Mouse (Mus musculus): ENCODE data around the gene Rbfox1. TPM values are rescaled to one million over a fixed set of nuclear protein-coding genes. Genes with fewer than 3 reads are reported as not detected.

Gene Rbfox1
- total and polyA plus RNA-seq, 3 experiments: not detected

DNA sequence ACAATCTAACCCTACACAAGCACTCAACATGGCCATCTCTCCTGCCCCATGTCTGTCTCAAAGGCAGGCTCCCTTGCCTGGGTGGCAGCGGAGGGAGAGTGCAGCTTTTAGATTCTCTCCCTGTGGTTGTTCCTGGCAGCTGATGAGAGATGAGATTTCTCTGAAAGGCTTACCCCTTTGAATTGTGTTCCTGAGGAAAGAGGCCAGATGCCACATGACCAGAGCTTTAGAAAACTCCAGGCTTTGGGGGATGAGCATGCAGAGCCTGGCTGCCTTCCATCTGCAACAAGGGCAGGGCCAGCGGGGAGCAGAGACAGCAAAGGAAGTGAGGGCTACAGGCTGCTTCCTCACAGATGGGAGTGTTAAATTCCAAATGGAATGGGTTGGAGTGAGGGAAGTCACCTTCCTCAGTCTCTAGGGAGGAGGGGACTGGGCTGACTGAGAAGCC is 26.7 kb downstream of the Rbfox1 start:
- no peak for TF ChIP-seq POLR2AphosphoS5 (IDR thresholded peaks at IDR 0.05; ENCODE audit: insufficient replicate concordance, low read depth, low read length)
- Histone ChIP-seq H3K27me3 (ENCODE audit: insufficient read depth, low read length) (no peaks in the 10 kb centered on the region), H3K4me3 (ENCODE audit: low read depth, low read length) (no peak overlapping the region), H3K4me1 (ENCODE audit: insufficient read depth, low read depth, low read length) (no peaks in the 10 kb centered on the region), H3K36me3 (replicated peaks) (no peaks in the 10 kb centered on the region), H3K9me3 (replicated peaks) (peaks cover 15% of the 10 kb centered on the region)
- DNase-seq (ENCODE audit: low spot score): no peak
- ATAC-seq (ENCODE audit: extremely low read depth, insufficient number of reproducible peaks, low FRiP score, poor library complexity, severe bottlenecking): no peak

DNA sequence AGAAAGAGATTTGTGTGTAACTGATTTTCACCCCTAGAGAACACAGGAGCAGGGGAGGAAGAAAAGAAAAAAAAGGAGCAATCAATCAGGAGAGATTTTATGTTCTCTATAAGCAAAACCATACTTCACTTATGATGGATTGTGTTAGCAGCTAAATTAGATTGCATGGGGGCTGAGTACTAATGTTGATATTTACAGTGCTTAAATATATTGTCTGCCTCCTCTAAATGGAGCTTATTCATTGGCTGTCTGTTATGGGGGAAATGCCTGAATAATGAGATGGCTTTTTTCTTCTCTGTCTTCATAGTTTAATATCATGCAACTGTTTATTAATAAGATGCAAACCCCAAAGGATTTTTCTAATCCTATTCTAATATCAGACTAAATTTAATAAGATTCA is 32.8 kb downstream of the Rbfox1 start:
- Histone ChIP-seq H3K27me3 (ENCODE audit: insufficient read depth, low read length) (no peaks in the 10 kb centered on the region), H3K9me3 (replicated peaks) (peaks cover 12% of the 10 kb centered on the region), H3K4me3 (ENCODE audit: low read depth, low read length) (no peak overlapping the region), H3K4me1 (ENCODE audit: insufficient read depth, low read depth, low read length) (no peaks in the 10 kb centered on the region), H3K36me3 (replicated peaks) (no peaks in the 10 kb centered on the region)
- DNase-seq (ENCODE audit: low spot score) (no peak), ATAC-seq (ENCODE audit: extremely low read depth, insufficient number of reproducible peaks, low FRiP score, poor library complexity, severe bottlenecking) (no peak)
- TF ChIP-seq GATA1 (IDR thresholded peaks at IDR 0.05; ENCODE audit: borderline replicate concordance, low read length) (no peak), GATA2 (IDR thresholded peaks at IDR 0.05; ENCODE audit: borderline replicate concordance, low read depth, low read length) (no peak), TAL1 (conservative IDR thresholded peaks at IDR 0.05; ENCODE audit: low read depth, low read length) (no peak), POLR2AphosphoS5 (IDR thresholded peaks at IDR 0.05; ENCODE audit: insufficient replicate concordance, low read depth, low read length) (no peak), CTCF (IDR thresholded peaks at IDR 0.05; ENCODE audit: low read depth, low read length) (no peak)

GRCm38 (mm10) chr16:5926986-5927385 is 41.8 kb downstream of the Rbfox1 start:
- Histone ChIP-seq H3K4me3 (ENCODE audit: low read depth, low read length) (no peak overlapping the region), H3K9me3 (replicated peaks) (peaks cover 34% of the 10 kb centered on the region), H3K27me3 (ENCODE audit: insufficient read depth, low read length) (no peaks in the 10 kb centered on the region), H3K4me1 (ENCODE audit: insufficient read depth, low read depth, low read length) (no peaks in the 10 kb centered on the region), H3K36me3 (replicated peaks) (no peaks in the 10 kb centered on the region)
- no peak for DNase-seq (ENCODE audit: low spot score)
- TF ChIP-seq GATA1 (IDR thresholded peaks at IDR 0.05; ENCODE audit: borderline replicate concordance, low read length): no peak
- ATAC-seq (ENCODE audit: extremely low read depth, insufficient number of reproducible peaks, low FRiP score, poor library complexity, severe bottlenecking): no peak

GRCm38 (mm10) chr16:5931680-5932079 is 46.5 kb downstream of the Rbfox1 start:
- DNase-seq (ENCODE audit: low spot score): no peak
- ATAC-seq (ENCODE audit: extremely low read depth, insufficient number of reproducible peaks, low FRiP score, poor library complexity, severe bottlenecking): no peak
- Histone ChIP-seq H3K36me3 (replicated peaks) (no peaks in the 10 kb centered on the region), H3K4me3 (ENCODE audit: low read depth, low read length) (no peak overlapping the region), H3K27me3 (ENCODE audit: insufficient read depth, low read length) (no peaks in the 10 kb centered on the region), H3K9me3 (replicated peaks) (peaks cover 38% of the 10 kb centered on the region), H3K4me1 (ENCODE audit: insufficient read depth, low read depth, low read length) (no peaks in the 10 kb centered on the region)
- TF ChIP-seq GATA2 (IDR thresholded peaks at IDR 0.05; ENCODE audit: borderline replicate concordance, low read depth, low read length) (no peak), TAL1 (conservative IDR thresholded peaks at IDR 0.05; ENCODE audit: low read depth, low read length) (no peak), CTCF (IDR thresholded peaks at IDR 0.05; ENCODE audit: low read depth, low read length) (no peak), GATA1 (IDR thresholded peaks at IDR 0.05; ENCODE audit: borderline replicate concordance, low read length) (no peak), POLR2AphosphoS5 (IDR thresholded peaks at IDR 0.05; ENCODE audit: insufficient replicate concordance, low read depth, low read length) (no peak)

DNA sequence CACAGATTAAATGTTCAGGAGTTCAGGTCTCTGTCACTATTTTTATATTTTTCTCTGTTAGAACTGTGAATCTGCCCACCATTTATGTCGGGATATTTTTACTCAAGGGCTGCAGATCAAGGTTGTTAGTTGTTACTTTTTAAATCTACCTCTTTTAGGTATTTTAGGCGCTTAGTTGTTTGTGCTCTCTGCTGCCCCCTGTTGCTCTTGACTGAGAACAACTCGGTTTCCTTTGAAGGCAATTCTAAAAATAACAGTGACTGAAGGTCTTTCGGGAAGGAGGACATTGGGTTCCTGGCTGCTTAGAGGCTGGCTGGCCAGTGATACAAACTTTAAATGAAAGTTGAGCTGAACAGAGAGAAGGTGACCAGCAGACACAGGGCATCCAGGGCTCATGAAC is 54.9 kb downstream of the Rbfox1 start:
- Histone ChIP-seq H3K4me3 (ENCODE audit: low read depth, low read length) (no peak overlapping the region), H3K36me3 (replicated peaks) (no peaks in the 10 kb centered on the region), H3K4me1 (ENCODE audit: insufficient read depth, low read depth, low read length) (no peaks in the 10 kb centered on the region), H3K9me3 (replicated peaks) (peaks cover 13% of the 10 kb centered on the region), H3K27me3 (ENCODE audit: insufficient read depth, low read length) (no peaks in the 10 kb centered on the region)
- ATAC-seq (ENCODE audit: extremely low read depth, insufficient number of reproducible peaks, low FRiP score, poor library complexity, severe bottlenecking) (no peak), DNase-seq (ENCODE audit: low spot score) (no peak)
- TF ChIP-seq POLR2AphosphoS5 (IDR thresholded peaks at IDR 0.05; ENCODE audit: insufficient replicate concordance, low read depth, low read length) (no peak), CTCF (IDR thresholded peaks at IDR 0.05; ENCODE audit: low read depth, low read length) (no peak), TAL1 (conservative IDR thresholded peaks at IDR 0.05; ENCODE audit: low read depth, low read length) (no peak), GATA2 (IDR thresholded peaks at IDR 0.05; ENCODE audit: borderline replicate concordance, low read depth, low read length) (no peak), GATA1 (IDR thresholded peaks at IDR 0.05; ENCODE audit: borderline replicate concordance, low read length) (no peak)

DNA sequence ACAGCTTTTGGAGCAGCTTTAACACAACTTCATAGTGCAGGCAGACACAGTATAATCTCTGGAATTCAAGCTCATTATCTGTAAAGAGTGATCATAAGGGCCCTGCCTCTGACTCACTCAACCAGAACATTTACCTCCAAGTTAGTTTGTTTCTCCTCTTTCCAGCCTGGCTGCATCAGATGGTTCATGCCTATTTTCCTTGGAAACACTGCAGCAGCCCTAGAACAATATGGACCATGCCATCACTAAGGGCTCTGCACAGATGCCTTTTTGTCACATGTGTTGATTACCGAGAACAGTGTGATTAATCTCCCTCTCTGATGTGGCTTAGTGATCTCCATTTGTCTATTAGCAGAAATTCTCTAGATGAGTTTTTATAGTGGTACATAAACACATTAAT is 60.5 kb downstream of the Rbfox1 start:
- no peaks in the 10 kb centered on the region for H3K4me1 ChIP-seq (ENCODE audit: insufficient read depth, low read depth, low read length)
- ATAC-seq (ENCODE audit: extremely low read depth, insufficient number of reproducible peaks, low FRiP score, poor library complexity, severe bottlenecking) (no peak), DNase-seq (ENCODE audit: low spot score) (no peak)
- no peak for TF ChIP-seq TAL1 (conservative IDR thresholded peaks at IDR 0.05; ENCODE audit: low read depth, low read length)
- TF ChIP-seq POLR2AphosphoS5 (IDR thresholded peaks at IDR 0.05; ENCODE audit: insufficient replicate concordance, low read depth, low read length): no peak
- TF ChIP-seq CTCF (IDR thresholded peaks at IDR 0.05; ENCODE audit: low read depth, low read length): no peak
- no peaks in the 10 kb centered on the region for H3K36me3 ChIP-seq (replicated peaks)
- 0 out of 2 replicates have a peak, but pooled peaks cover 2% of the 10 kb centered on the region for H3K9me3 ChIP-seq (replicated peaks)
- no peak overlapping the region for H3K4me3 ChIP-seq (ENCODE audit: low read depth, low read length)
- no peaks in the 10 kb centered on the region for H3K27me3 ChIP-seq (ENCODE audit: insufficient read depth, low read length)

DNA sequence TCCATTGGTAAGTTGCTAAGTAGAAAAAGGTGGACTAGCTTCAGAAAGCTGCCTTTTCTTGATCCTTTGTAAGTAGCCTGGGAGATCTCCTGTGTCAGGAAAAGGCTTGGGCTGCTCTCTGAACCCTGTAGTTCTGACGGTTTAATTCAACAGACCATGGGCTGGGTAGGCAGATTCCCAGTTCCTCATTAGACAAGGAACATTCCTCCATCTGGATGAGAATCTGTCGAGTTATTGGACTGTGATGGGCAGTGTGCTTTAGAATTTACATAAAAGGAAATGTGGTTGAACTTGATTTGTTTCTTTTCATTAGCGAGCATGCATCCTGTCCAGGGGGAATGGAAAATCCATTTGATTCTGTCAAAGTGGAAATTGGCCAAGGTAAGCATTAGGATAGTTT is 68.0 kb downstream of the Rbfox1 start:
- H3K9me3 ChIP-seq (replicated peaks): peaks cover 15% of the 10 kb centered on the region
- no peaks in the 10 kb centered on the region for H3K4me1 ChIP-seq (ENCODE audit: insufficient read depth, low read depth, low read length)
- H3K4me3 ChIP-seq (ENCODE audit: low read depth, low read length): no peak overlapping the region
- H3K36me3 ChIP-seq (replicated peaks): no peaks in the 10 kb centered on the region
- H3K27me3 ChIP-seq (ENCODE audit: insufficient read depth, low read length): no peaks in the 10 kb centered on the region
- no peak for ATAC-seq (ENCODE audit: extremely low read depth, insufficient number of reproducible peaks, low FRiP score, poor library complexity, severe bottlenecking)
- TF ChIP-seq GATA1 (IDR thresholded peaks at IDR 0.05; ENCODE audit: borderline replicate concordance, low read length): no peak
- no peak for TF ChIP-seq POLR2AphosphoS5 (IDR thresholded peaks at IDR 0.05; ENCODE audit: insufficient replicate concordance, low read depth, low read length)
- no peak for TF ChIP-seq CTCF (IDR thresholded peaks at IDR 0.05; ENCODE audit: low read depth, low read length)
- no peak for TF ChIP-seq GATA2 (IDR thresholded peaks at IDR 0.05; ENCODE audit: borderline replicate concordance, low read depth, low read length)
- no peak for TF ChIP-seq TAL1 (conservative IDR thresholded peaks at IDR 0.05; ENCODE audit: low read depth, low read length)
- DNase-seq (ENCODE audit: low spot score): no peak
